Mouse (Mus musculus) layer of hippocampus, adult 2 months (tissue): Measurements from ENCODE around the gene Tead3. TPM values are rescaled to one million over a fixed set of nuclear protein-coding genes. Genes with fewer than 3 reads are reported as not detected.

Source experiments
- DNase-seq, 2 experiments: peaks; one replicate each; pipeline ENCODE4 v3.0.0; 2022; ENCODE audit warnings: low spot score in 2 of 2
- H3K27ac ChIP-seq: fragments of 200-600 bp; 2 replicates; pipeline ENCODE4 v1.8.1; 2022
- H3K4me3 ChIP-seq: fragments of 200-600 bp; 2 replicates; pipeline ENCODE4 v1.8.1; 2022; ENCODE audit warnings: mild to moderate bottlenecking
- CTCF ChIP-seq: fragments of 200-600 bp; conservative IDR thresholded peaks from 2 replicates; pipeline ENCODE4 v1.8.1; 2022; ENCODE audit warnings: antibody characterized with exemption, mild to moderate bottlenecking, moderate library complexity
- total RNA-seq, 2 experiments: library from RNA; stranded (reverse); gene quantifications; 2 replicates each; pipeline ENCODE4 v1.2.3; 2021

Gene Tead3
- total RNA-seq, 2 experiments from 2014 or later: 3.0 to 3.2 TPM

DNA sequence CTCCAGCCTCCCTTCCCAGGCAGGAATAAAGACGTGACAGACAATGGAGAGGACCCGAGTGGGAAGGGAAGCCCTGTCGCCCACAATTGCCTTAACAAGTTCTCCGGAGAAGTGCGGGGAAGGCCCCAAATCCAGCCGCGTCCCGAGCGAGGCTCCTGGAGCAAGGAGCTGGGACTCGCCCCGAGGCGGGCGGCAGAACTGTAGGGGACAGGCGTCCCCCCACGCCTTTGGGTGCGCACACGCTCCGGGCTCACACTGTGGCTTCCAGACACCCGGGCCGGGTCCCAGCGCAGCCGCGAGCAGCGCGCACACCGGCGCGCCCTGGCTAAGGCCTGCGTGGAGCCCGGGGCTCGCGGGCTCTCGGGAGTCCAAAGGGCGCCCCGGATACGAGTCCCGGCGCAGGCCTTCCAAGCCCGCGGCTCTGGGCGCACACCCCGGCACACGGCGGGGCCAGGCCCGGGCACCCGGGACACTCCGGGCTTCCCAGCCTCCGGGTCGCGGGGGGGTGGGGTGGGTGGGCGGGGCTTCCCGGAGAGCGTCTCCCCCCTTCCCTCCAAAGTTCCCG lies 634 bp downstream of the Tead3 start:
- H3K27ac ChIP-seq: peak overlapping the region; percentile 62; the same call in 1 of the 2 replicates
- TF ChIP-seq CTCF: no peak
- peak overlapping the region; percentile 61 for H3K4me3 ChIP-seq
- no peak for DNase-seq

- peak overlapping the region; percentile 61 for H3K4me3 ChIP-seq
- H3K27ac ChIP-seq: no peak overlapping the region; the same call in 1 of the 2 replicates
- no peak for DNase-seq
- TF ChIP-seq CTCF: no peak
Measured at GRCm38 (mm10) chr17:28349264-28349880, 1.2 kb downstream of the Tead3 start.

DNA sequence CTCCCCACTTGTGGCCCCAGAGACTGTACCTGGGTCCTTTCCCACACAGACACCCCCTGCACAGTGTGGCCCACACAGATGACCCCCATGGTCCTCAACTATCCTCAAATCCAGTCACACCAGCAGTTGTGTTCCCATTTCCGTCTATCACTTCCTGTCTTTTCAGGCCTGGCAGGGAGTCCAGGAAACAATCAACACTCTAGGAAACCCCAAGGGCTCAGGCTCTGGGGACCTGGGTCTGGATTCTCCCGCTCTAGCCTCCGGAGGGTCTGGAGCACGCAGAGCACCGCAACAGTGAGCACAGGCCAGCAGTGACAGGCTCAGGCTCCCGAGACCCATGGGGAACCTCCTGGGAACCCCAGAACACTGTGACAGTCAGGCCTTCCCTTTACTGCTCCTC lies 2.4 kb downstream of the Tead3 start:
- no peak for TF ChIP-seq CTCF
- Histone ChIP-seq H3K27ac (no peak overlapping the region), H3K4me3 (no peak overlapping the region)
- DNase-seq: no peak

GRCm38 (mm10) chr17:28347327-28347726 lies 3.3 kb downstream of the Tead3 start:
- no peak for TF ChIP-seq CTCF

DNA sequence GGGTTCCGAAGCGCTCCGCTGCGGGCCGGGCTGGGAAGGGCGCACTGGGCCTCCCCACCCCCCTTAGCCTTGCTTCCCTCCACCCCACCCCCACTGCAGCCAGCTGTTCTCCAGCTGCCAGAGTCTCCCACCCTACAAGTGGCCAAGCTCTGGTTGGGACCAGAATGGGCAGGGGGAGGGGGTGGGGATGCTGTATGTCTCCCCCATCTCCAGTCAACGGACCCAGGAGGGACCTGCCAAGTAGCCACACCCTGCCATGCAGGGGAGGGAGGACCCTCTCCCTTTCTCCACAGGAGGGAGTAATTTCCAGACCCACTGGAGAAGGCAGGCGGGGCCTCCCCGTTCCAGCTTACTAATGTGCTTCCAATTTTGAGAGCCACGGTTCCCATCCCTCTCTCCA lies 4.7 kb downstream of the Tead3 start:
- H3K27ac ChIP-seq: no peak overlapping the region
- DNase-seq: no peak
- no peak for TF ChIP-seq CTCF
- no peak overlapping the region for H3K4me3 ChIP-seq

More at GRCm38 (mm10) chr17:28347327-28347726, 3.3 kb downstream of the Tead3 start:
- H3K4me3 ChIP-seq: no peak overlapping the region
- no peak overlapping the region for H3K27ac ChIP-seq
- no peak for DNase-seq

- no peak for TF ChIP-seq CTCF
- Histone ChIP-seq H3K27ac (no peak overlapping the region), H3K4me3 (no peak overlapping the region)
- DNase-seq: no peak
Measured at GRCm38 (mm10) chr17:28345271-28345721, 5.3 kb downstream of the Tead3 start.

- Histone ChIP-seq H3K4me3 (no peak overlapping the region), H3K27ac (no peak overlapping the region)
- no peak for TF ChIP-seq CTCF
- no peak for DNase-seq
Measured at GRCm38 (mm10) chr17:28344670-28345069, 5.9 kb downstream of the Tead3 start.

GRCm38 (mm10) chr17:28344050-28344607 lies 6.5 kb downstream of the Tead3 start:
- no peak overlapping the region for H3K4me3 ChIP-seq
- TF ChIP-seq CTCF: no peak
- no peak for DNase-seq
- H3K27ac ChIP-seq: no peak overlapping the region

DNA sequence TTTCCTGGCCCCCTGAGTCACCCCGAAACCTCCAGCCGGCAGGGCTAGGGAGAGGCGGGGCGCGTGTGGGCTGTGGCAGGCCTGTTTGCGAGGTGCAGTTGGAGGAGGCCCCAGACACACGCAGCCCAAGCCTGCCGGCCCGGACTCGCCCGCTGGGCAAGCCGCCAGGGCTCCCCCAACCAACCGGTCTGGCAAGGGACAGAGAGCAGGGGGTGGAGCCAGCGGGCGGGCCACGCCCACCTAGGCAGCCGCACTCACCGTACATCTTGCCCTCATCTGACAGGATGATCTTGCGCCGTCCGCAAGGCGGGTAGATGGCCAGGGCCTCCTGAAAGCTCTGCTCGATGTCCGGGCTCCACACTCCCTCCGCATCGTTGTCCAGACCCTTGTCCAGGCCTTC lies 9.5 kb downstream of the Tead3 start:
- DNase-seq: peak; percentile 65 to 67
- Histone ChIP-seq H3K27ac (0 out of 2 replicates have a peak overlapping the region, but pooled peaks have one; percentile 36), H3K4me3 (peak overlapping the region; percentile 4; the same call in 1 of the 2 replicates)
- no peak for TF ChIP-seq CTCF

GRCm38 (mm10) chr17:28340578-28340977 lies 10.0 kb downstream of the Tead3 start:
- no peak for TF ChIP-seq CTCF
- H3K4me3 ChIP-seq: peak overlapping the region; percentile 4; the same call in 1 of the 2 replicates
- no peak for DNase-seq
- H3K27ac ChIP-seq: 0 out of 2 replicates have a peak overlapping the region, but pooled peaks have one; percentile 36

DNA sequence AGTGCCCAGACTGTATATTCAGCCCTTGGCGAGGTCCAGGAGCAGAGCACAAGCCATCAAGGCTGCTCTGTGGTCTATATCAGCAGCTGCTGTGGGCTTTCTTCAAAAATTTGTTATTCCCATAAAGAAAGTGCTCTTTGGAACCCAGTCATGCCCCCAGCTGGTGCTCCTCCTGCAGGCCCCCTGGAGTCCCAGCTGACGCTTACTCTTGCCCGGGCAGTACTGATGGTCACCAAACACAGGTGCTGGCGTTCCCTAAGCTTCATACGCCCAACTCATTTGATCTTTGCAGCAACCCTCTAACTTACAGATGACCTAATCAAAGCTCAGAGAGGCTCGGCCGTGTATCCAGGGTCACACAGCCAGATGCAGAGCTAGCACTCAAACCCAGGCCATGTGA lies 13.1 kb downstream of the Tead3 start:
- Histone ChIP-seq H3K27ac (no peak overlapping the region), H3K4me3 (no peak overlapping the region)
- DNase-seq: no peak
- TF ChIP-seq CTCF: no peak

- TF ChIP-seq CTCF: no peak
- DNase-seq: no peak
- no peak overlapping the region for H3K4me3 ChIP-seq
Measured at GRCm38 (mm10) chr17:28335267-28335666, 15.3 kb downstream of the Tead3 start.

DNA sequence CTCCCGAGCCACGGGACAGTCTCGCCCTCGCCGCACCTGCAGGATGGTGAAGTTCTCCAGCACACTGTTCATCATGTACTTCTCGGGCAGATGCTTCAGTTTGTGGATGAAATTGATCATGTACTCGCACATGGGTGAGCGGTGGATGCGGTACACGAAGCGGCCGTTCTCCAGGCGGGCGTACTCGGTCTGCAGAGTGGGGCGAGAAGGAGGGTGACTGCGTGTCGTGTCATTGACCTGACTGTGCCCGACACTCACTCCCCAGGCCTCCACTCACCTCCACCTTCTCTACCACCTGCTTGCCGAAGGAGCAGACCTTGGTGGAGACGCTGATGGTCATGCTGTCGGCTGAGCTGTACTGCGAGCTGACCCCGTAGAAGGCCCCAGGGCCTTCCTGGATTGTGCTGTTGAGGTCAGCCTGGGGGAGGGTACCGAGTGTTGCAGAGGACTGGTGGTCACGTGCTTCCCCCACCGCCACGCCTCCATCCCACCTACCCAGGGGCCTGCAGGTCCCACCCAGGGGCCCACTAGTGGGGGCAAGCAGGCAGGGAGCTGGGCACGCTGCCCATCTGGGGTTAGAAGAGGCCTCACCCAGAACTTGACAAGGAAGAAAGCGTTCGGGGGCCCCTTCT lies 17.6 kb downstream of the Tead3 start:
- DNase-seq: no peak
- TF ChIP-seq CTCF: no peak
- H3K4me3 ChIP-seq: no peak overlapping the region
- H3K27ac ChIP-seq: no peak overlapping the region

More at GRCm38 (mm10) chr17:28335267-28335666, 15.3 kb downstream of the Tead3 start:
- no peak overlapping the region for H3K27ac ChIP-seq
